Mouse (Mus musculus) thymus, adult 2 months (tissue): ENCODE results near the gene Igsf3.

Experiments used
- CTCF ChIP-seq: fragments of 200-500 bp; IDR thresholded peaks from 2 replicates; pipeline ENCODE4 v1.5.1; 2012; ENCODE audit warnings: mild to moderate bottlenecking, control low read depth, low read length, moderate library complexity, borderline replicate concordance; ENCODE audit not compliant: control insufficient read depth, poor library complexity, insufficient read depth; ENCODE audit errors: extremely low read depth
- POLR2A ChIP-seq: fragments of 200-500 bp; IDR thresholded peaks from 2 replicates; pipeline ENCODE4 v1.6.1; 2012; ENCODE audit warnings: mild to moderate bottlenecking, low read length, control low read depth, moderate library complexity; ENCODE audit not compliant: control insufficient read depth, poor library complexity, insufficient read depth; ENCODE audit errors: extremely low read depth

- no peak for TF ChIP-seq CTCF
- no peak for TF ChIP-seq POLR2A
Observed at GRCm38 (mm10) chr3:101501611-101502010, 124.7 kb downstream of the Igsf3 start.
